Mouse (Mus musculus): ENCODE data around the gene Bcar3. TPM values are rescaled to one million over a fixed set of nuclear protein-coding genes. Genes with fewer than 3 reads are reported as not detected.

Bcar3 gene
- total RNA-seq, 2 experiments from 2014 or later = 14.5 to 17.0 TPM

DNA sequence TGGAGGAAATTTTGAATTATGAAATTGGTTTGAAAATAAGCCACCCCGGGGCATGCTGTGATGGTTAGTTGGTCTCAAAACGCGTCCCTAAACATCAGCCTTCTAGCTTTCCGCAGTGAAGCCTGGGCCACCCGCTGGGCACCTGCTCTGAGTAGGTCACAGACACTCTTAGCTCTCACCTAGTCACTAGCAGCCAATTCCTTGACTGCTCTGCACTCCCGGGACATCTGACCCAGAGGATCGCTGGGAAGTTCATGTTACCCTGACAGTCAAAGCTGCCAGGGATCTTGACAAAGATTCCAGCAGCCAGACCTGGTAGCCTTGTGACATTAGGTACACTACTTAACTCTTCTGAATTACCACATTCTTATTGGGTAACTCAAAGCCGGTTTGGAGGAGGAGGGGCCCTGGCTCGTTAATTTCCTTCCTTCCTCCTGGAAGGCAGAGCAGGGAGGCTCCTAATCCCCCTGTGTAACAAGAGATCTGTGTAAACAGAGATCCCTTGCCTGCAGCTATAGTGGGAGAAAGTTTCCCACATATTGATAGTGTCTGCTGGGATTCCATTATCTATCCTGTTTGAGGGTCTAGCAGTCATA is 139.0 kb downstream of the Bcar3 start:
- intact Hi-C loops (cut with DNase I) = no loop called here
- DNase-seq (ENCODE audit: low spot score in 2 of 2) = no peak

DNA sequence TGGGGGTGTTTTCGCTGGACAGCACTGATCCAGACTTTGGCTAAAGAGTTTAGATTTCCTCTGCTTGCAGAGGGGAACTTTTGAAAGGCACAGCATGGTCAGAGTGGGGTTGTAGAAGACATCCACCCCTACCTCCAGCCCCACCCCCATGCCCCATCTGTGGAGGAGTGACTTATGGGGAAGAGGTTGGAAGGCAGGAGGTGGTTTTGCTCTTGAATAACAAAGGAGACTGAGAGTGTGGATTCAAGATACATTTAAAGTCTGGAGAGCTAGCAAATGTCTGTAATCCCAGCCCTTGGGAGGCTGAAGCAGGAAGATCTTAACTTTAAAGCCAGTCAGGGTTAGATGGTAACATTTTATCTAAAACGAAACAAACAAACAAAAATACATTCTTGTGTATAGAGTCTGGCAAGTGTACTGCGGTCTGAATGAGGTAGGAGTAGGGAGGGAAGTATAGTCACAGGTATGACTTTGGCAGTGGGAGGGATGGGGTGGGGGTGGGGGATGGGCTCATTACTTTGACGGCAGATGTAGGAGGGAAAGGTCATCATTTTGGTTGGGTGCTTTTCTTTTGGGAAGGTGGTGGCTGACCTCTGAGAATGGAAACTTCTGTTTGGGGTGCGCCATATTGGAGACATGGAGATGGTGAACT is 140.2 kb downstream of the Bcar3 start:
- intact Hi-C loops (cut with DNase I) = no loop called here
- no peak for DNase-seq (ENCODE audit: low spot score in 2 of 2)

DNA sequence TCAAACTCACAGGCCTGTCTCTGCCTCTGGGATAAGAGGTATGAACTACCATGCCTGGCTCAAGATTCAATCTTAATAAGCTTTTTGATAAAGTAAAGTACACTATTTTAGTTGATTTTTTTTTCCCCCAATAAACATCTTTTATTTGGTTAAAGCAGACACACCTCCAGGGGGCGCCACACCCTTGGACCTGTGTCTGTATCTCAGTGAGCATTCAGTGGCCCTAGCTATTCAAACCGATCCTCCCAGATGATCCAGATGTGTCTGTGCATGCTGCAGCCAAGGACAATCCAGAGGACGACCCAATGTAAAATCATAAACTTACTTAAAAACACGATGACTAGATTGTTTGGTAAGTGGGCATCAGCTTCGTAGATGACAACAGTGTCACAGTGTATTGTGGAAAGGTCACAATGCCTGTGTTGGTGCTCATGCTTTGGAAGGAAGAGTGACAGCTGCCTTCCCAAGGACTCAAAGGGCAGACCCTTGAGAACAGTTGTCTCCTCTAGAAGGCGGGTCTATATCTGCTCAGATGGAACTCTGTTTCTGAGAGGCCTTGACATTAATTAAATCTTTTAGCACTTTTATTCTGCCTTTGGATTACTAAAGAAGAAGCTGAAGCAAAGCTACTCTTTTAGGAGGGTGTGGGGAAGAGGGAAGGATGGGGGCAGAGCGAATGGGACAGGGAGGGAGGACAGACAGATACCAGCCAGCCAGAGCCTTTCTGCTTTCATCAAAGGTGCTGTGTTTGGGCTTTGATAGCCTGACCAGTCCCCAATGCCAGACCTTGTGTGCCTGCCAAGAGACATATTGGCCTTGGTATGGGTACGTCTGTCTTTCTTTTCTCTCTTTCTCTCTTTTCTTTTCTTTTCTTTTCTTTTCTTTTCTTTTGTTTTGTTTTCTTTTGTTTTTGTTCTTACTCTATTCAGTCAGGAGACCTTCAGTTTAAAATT is 141.3 kb downstream of the Bcar3 start:
- intact Hi-C loops (cut with DNase I) = no loop called here

DNA sequence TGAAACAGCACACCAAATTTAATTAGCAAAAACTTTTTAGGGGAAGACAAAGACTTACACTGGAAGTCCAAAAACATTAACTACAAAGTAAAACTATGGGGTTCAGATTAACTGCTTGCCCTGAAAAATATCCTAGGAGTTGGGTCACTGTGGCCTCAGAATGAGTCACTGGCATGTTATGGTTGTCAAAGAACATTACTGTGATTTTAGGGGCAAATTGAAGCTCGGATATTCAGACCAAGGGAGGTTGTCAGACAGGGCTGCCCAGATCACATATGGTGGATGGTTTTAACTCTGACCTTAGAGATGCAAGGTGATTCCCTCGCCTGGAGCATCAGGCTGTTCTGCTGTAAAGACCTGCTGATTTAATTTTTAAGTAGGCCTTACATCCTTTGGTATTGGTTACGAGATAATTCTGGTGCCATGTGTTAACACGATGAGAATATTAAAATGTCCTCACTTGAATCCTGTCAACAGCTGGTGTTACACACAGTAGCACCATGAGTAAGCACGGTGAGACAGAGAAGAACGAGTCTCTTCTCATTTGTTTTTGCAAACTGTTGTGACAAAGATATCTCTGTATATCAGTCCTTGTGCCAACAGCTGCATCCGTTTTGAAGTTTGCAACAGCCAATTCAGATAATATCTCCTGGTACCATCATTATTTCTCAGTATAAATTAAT is 144.3 kb downstream of the Bcar3 start:
- intact Hi-C loops (cut with DNase I) = no loop called here
- no peak for DNase-seq (ENCODE audit: low spot score in 2 of 2)

More for the DNA sequence above, 141.3 kb downstream of the Bcar3 start:
- no peak for DNase-seq (ENCODE audit: low spot score in 2 of 2)

DNA sequence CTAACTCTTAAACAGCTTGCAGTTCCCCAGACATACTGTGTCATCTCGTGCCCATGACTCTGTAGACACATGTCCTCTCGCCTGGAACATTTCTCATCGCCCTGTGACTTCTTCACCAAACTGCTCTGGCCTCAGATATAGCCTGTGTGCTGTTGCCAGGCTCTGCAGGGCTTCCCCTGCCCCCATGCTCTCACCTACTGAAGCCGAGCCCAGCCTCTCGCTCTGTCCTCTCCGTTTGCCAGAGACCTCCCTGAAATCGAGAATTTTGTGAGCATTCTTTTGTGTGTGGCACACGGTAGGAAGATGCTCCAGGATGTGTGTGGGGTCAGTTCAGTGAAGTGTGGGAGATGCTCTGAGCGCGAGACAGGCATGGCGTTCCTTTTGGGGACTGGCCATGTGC is 151.8 kb downstream of the Bcar3 start:
- intact Hi-C loops (cut with DNase I) = no loop called here
- no peak for DNase-seq (ENCODE audit: low spot score in 2 of 2)

DNA sequence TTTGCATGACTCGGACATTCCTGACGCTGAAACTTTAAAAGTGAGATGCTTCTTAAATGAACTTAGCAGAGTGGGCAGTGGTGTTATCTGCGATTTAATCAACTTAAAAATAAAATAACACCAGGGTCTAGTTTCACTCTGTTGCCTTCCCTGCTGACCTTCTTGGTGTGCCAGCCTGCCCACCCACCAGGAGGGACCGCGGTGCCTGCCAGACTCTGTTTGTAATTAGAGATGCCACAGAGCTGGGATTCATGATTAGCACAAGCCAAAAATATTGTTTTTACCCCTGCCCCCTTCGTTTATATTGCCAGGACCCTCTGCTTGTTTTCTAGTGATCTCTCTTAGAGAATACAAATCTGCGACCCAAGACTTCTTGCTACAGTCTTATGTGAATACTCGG is 152.7 kb downstream of the Bcar3 start:
- intact Hi-C loops (cut with DNase I) = no loop called here
- no peak for DNase-seq (ENCODE audit: low spot score in 2 of 2)

DNA sequence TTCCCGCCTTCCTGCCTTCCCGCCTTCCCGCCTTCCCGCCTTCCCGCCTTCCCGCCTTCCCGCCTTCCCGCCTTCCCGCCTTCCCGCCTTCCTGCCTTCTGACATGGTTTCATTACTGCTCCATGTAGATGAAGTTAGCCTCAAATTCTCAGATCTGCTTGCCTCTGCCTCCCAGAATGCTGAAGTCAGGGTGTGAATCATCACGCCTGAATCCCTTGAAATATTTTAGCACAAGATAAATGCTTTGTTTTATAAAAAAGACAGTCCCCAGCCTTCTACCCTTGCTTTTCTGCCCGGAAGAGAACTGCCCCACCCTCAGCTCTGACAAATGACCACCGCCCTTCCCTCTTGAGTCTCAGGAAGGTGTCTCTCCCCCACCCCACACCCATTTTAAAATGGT is 154.3 kb downstream of the Bcar3 start:
- intact Hi-C loops (cut with DNase I) = no loop called here
- DNase-seq (ENCODE audit: low spot score in 2 of 2) = no peak

DNA sequence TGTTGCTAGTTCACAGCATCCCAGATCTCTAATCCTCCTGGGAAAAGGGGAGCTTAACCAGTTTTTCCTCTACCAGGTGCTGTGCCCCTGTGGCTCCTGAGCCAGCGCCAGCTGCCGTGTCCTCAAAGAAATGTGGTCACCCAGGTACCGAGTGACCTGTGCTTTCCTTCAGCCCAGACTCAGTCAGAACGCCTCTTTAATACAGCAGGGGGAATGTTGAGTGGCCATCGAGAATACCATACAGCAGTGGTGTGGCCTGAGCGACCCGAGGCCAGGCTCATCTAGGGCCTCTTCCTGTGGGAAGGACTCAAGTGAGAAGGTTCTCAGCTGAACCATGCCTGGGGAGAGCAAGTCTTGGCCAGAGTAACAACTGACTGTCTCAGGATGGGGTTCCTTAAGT is 156.1 kb downstream of the Bcar3 start:
- intact Hi-C loops (cut with DNase I) = no loop called here
- DNase-seq (ENCODE audit: low spot score in 2 of 2) = no peak

DNA sequence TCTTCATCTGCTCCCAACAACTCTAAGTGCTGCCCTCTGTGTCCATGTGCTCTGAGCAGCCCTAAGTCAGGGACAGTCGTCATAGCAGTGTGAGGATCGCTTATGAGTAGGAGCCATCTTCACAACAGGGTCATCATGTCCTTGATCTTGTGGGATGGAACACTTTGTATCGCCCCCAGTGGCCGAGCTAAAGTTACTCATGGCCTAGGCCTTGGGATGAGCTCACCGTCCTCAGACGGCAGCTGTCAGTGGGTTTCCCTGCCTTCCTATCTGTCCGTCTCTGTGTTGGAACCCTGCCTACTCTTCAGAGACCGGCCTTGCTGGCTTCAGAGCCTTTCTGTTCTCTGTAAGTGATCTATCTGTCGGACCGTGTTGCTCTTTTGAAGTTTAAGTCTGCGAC is 159.9 kb downstream of the Bcar3 start:
- no peak for DNase-seq (ENCODE audit: low spot score in 2 of 2)
- intact Hi-C loops (cut with DNase I) = no loop called here

DNA sequence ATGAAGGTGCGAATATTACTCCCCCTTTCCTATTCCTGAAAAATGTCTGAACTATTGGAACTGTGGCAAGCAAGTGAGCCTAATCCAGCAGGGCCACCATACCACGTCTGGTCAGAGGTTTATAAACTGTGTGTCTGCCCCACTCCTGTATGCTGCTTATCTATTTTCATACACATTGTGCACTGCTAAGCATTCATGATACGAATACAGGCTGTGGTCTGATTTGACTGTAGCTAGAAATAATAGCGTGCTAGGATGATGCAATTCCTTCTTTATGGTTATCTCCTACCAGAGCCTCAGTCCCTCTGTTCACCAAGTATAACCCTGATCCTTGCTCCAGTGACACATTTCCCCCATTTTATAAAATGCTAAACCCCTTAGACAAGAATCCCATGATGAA is 162.2 kb downstream of the Bcar3 start:
- intact Hi-C loops (cut with DNase I) = no loop called here
- no peak for DNase-seq (ENCODE audit: low spot score in 2 of 2)

DNA sequence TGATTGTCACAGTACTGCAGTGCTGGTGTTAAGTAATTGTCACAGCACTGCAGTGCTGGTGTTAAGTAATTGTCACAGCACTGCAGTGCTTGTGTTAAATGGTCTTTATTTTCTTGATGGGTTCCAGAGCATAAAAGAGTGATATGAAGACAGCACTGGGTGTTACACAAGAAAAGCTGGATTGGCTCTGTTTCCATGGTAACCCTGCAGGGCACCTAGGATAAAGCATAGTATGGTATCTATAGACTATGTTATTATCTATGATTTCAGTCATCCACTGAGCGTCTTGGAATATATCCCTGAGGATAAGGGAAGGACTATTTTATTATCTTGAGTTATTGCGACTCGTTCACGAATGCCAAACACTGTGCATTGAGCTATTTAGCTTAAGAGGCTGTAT is 162.9 kb downstream of the Bcar3 start:
- intact Hi-C loops (cut with DNase I) = no loop called here
- no peak for DNase-seq (ENCODE audit: low spot score in 2 of 2)

DNA sequence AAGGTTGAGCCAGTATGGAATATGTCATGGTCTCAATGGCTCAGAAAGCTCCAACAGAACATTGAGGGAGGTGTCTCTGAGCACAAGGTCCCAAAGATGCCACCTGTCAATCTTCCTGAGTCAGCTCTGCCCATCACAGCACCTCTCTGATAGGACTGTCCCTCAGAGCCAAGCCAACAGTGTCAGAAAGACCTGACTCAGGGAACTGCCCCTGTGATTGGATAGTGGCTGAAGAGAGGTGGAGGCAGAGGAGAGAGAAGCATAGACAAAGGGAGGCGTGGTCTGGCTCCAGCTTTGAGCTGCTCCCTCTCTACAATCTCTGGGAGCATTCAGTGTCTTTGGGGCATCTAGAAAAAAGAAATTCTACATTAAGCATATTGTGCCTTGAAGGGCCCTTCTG is 163.8 kb downstream of the Bcar3 start:
- intact Hi-C loops (cut with DNase I) = no loop called here

DNA sequence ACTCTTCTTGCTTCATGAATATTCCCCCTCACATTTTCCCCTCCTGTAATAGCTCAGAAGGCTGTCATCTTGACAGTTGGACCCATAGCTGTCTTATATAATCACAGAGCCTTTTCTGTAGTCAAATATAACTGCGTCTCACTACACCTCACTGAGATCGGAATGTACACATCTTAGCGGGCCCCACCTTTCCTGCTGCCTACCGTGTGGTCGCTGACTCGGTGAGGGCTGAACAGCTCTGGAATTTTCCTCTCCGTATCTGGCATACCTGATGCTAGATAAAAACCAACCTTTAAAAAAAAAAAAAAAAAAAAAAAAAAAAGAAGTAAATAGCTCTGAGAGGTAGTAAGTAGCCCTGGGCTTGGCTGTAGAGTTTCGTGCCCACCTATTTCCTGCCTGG is 164.8 kb downstream of the Bcar3 start:
- peak in 1 of 2 experiments; percentile 21 for DNase-seq (ENCODE audit: low spot score in 2 of 2)
- intact Hi-C loops (cut with DNase I) = no loop called here

More for the DNA sequence above, 163.8 kb downstream of the Bcar3 start:
- no peak for DNase-seq (ENCODE audit: low spot score in 2 of 2)

DNA sequence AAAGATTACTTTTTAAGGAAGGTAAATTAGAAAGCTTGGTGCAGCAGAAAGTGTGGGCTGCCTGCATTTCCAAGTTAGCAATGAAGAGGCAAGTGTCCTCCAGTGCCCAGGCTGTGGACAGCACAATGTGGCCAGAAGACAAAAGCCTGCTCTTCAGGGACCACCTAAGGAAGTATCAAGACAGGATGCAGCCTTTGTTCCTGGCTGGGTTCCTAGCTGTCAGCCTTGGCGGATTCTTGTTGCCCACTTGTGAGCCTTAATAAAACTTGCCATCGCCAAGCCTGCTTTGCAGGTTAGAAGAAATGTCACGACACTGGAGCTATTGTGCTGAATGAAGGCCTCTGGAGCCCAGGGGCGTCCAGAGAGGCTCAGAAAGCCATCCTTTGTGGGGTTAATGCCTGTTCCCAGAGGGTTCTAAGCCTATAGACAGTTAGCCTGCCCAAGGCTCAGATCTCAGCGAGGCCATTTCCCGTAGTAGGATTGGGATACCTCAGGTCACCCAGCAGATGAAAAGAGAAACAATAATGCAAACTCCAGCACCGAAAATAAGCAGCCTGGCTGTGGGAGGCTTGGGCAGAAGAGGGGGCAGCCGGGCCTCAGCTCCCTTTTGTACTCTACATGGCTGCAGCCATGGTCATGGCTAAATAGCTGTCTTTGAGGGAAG is 167.0 kb downstream of the Bcar3 start:
- DNase-seq (ENCODE audit: low spot score in 2 of 2) = no peak
- intact Hi-C loops (cut with DNase I) = loop anchor here (5.0 kb wide), 2 partner anchors 39 to 176 kb away; no protein-coding TSS in a partner anchor

DNA sequence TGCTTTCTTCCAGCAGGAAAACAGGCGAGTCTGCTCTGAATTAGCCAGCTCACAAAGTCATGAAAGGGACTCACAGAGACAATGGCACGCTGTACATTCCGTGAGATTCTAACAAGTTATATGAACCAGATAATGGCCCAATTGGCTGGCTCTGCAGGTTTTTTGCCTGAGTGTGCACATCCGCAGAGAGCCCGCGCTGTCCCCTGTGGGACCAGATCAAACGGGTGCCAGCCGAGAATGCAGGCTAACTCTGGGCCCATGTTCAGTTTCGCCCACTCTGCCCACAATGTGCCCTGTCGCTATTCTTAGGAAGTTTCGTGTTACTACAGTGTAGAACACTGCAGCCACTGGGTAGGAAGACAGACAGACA is 167.6 kb downstream of the Bcar3 start:
- intact Hi-C loops (cut with DNase I) = loop anchor here (5.0 kb wide), 2 partner anchors 39 to 176 kb away; no protein-coding TSS in a partner anchor
- DNase-seq (ENCODE audit: low spot score in 2 of 2) = peak in 1 of 2 experiments; percentile 44

DNA sequence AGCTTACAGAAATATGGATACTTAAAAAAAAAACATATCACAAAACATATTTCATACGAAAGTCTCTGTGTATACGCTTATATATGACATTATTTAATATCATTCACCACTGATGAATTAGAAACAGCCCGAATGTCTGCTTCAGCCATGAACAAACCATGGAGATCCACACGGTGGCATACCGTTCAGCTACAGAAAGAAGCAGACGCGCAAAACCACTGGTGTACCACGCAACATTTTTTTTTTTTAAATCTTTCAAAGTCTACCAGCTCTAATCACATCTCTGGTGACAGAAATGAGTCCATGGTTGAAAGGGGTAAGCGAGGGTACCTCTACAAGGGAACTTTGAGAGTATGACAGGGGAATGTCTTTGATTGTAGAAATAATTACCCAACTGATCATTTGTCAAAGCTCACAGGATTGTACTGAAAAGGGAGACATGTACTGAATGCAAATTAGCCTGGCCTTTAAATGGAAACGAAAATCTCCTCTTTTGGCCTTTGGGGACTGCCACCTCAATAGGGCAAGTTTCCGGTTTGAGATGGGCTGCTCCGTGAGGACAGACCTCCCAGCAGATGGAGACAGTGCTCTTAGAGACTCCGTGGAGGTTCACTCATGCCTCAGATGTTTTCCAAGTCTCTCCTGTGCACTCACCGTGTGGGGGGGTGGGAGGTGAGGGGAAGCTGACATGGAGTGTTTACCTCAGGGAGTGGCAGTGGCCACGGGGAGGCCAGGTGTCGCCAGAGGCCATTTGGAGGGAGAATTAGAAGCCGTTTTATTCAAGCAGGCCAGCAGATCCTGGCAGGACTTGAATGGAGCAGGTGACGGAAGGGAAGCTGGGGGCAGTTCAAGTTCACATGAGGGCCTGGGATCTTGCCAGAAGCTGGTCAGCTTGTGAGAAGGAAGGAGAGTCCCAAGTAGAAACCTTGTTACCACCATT is 168.3 kb downstream of the Bcar3 start:
- peak in 1 of 2 experiments; percentile 20 for DNase-seq (ENCODE audit: low spot score in 2 of 2)
- intact Hi-C loops (cut with DNase I) = loop anchor here (5.0 kb wide), 2 partner anchors 40 to 175 kb away; no protein-coding TSS in a partner anchor

DNA sequence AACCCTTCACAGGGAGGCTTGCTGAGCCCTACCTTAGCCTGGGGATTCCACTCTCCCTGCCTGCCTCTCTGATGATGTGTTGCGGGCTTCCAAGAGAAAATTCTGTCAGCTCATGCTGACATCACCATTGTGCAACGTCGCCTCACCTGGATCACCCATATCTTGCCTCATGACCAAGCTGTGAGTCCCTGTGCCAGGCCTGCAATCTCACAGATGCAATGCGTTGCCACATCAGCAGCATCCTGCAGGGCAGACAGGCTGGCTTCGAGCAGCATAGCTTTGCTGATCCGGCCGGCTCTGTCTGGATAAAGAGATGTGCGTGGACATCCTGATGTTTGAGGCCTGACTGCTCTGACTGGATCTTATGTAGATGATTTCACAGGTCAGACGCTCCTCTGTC is 169.2 kb downstream of the Bcar3 start:
- no peak for DNase-seq (ENCODE audit: low spot score in 2 of 2)
- intact Hi-C loops (cut with DNase I) = loop anchor here (5.0 kb wide), 2 partner anchors 41 to 174 kb away; no protein-coding TSS in a partner anchor

DNA sequence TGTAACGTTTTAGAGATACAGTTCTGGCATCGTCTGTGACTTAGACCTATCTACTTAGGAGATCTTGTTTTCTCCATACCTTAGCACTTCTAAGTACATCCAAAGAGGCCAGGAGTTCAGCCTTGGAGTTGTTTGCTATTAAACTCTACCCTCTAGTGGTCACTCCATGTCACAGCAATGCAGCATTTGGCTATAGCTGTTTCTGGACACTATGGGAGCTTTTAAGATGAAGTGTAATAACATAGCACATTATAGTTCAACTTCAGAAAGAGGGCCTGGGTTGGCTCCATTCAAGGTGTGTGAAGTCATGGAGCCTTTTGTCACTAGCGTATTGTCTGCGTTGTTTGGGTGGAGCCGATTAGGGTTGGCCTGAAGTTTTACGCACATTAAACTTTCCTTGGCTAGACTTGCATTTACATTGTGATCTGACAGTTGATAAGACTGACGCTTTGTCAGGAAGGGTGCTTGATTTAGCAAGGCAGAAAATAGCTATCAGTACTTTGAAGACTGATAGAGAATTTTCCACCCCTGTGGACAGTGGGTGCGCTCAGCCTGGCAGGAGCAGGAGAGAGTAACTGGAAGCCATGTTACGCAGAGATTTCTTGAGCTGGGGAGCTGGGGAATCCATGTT is 172.3 kb downstream of the Bcar3 start:
- peak in 1 of 2 experiments; percentile 24 for DNase-seq (ENCODE audit: low spot score in 2 of 2)
- intact Hi-C loops (cut with DNase I) = loop anchor here (1.0 kb wide), 1 partner anchor 154 kb away; no protein-coding TSS in a partner anchor
